Mouse (Mus musculus): ENCODE results near the gene Vmn2r25. TPM values are rescaled to one million over a fixed set of nuclear protein-coding genes. Genes with fewer than 3 reads are reported as not detected.
"Not testable (repeated sequence)": the region's sequence is repeated elsewhere in the genome, so short reads cannot be mapped to it uniquely, and the experiment has no call there.

The Vmn2r25 gene
- not detected in 2 replicates for polyA plus RNA-seq (2015; fragmentation: Nextera tagmentation; extraction: Ambion mirVana)

DNA sequence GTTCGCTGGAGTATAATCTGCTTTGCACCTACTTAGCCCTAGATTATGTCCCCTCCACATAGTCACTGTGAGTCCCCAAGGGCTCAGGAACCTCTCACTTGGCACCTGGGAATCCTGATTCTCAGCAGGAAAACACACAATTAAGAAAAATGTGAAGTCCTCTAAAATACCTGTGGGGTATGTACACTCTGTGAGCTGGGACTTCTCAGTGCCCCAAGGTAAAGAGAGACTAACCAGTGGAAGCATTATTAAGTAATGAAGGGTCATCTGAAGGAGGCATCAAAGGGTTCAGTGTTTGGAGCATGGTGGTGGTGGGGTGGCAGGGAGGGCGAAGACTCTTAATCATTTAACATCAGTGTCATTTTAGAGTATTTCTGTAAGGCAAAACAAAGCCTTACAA is at the start of gene Vmn2r25:
TSS of gene Vmn2r25 (minus strand) at position 101 of the 400 bp plus-strand sequence.
- H3K36me3 ChIP-seq (ENCODE audit: control insufficient read depth, insufficient read depth); ATAC-seq (replicated peaks; ENCODE audit: extremely low read depth, insufficient read depth, low FRiP score); H3K9ac ChIP-seq (ENCODE audit: low read length); H3K27me3 ChIP-seq (ENCODE audit: control insufficient read depth, insufficient read depth, low read length); H3K27ac ChIP-seq (ENCODE audit: low read length); H3K4me2 ChIP-seq (ENCODE audit: low read depth, low read length); H3K4me1 ChIP-seq (ENCODE audit: control insufficient read depth, insufficient read depth, low read length); H3K4me3 ChIP-seq (ENCODE audit: low read length); H3K9me3 ChIP-seq (replicated peaks; ENCODE audit: control insufficient read depth, low read length): not testable (repeated sequence)
- 49% methylated on average over 2 of the region's 2 CpGs for WGBS

- ATAC-seq (replicated peaks; ENCODE audit: extremely low read depth, insufficient read depth, low FRiP score), result no peak
- H3K27ac ChIP-seq (ENCODE audit: low read length), result no peak overlapping the region
- H3K36me3 ChIP-seq (ENCODE audit: control insufficient read depth, insufficient read depth), result no peaks in the 10 kb centered on the region
- H3K27me3 ChIP-seq (ENCODE audit: control insufficient read depth, insufficient read depth, low read length), result no peaks in the 10 kb centered on the region
- no peak overlapping the region for H3K4me3 ChIP-seq (ENCODE audit: low read length)
- H3K9me3 ChIP-seq (replicated peaks; ENCODE audit: control insufficient read depth, low read length), result peaks cover 5% of the 10 kb centered on the region; the same call in 1 of the 2 replicates
- WGBS, result 70% methylated on average over 8 of the region's 8 CpGs
- no peak overlapping the region for H3K4me2 ChIP-seq (ENCODE audit: low read depth, low read length)
- H3K4me1 ChIP-seq (ENCODE audit: control insufficient read depth, insufficient read depth, low read length), result no peaks in the 10 kb centered on the region
- H3K9ac ChIP-seq (ENCODE audit: low read length), result no peak overlapping the region
Observed at GRCm38 (mm10) chr6:123819951-123820350, 33.3 kb downstream of the Vmn2r25 start.

- H3K27me3 ChIP-seq (ENCODE audit: control insufficient read depth, insufficient read depth, low read length); ATAC-seq (replicated peaks; ENCODE audit: extremely low read depth, insufficient read depth, low FRiP score); H3K4me3 ChIP-seq (ENCODE audit: low read length); H3K9me3 ChIP-seq (replicated peaks; ENCODE audit: control insufficient read depth, low read length); H3K36me3 ChIP-seq (ENCODE audit: control insufficient read depth, insufficient read depth); H3K4me1 ChIP-seq (ENCODE audit: control insufficient read depth, insufficient read depth, low read length); H3K4me2 ChIP-seq (ENCODE audit: low read depth, low read length); H3K9ac ChIP-seq (ENCODE audit: low read length); H3K27ac ChIP-seq (ENCODE audit: low read length): not testable (repeated sequence)
Observed at GRCm38 (mm10) chr6:123810291-123810690, 43.0 kb downstream of the Vmn2r25 start.

- H3K9ac ChIP-seq (ENCODE audit: low read length), result no peak overlapping the region
- no peaks in the 10 kb centered on the region for H3K36me3 ChIP-seq (ENCODE audit: control insufficient read depth, insufficient read depth)
- 0 out of 2 replicates have a peak, but pooled peaks cover 2% of the 10 kb centered on the region for H3K9me3 ChIP-seq (replicated peaks; ENCODE audit: control insufficient read depth, low read length)
- no peaks in the 10 kb centered on the region for H3K27me3 ChIP-seq (ENCODE audit: control insufficient read depth, insufficient read depth, low read length)
- ATAC-seq (replicated peaks; ENCODE audit: extremely low read depth, insufficient read depth, low FRiP score), result no peak
- no peaks in the 10 kb centered on the region for H3K4me1 ChIP-seq (ENCODE audit: control insufficient read depth, insufficient read depth, low read length)
- no peak overlapping the region for H3K27ac ChIP-seq (ENCODE audit: low read length)
- no peak overlapping the region for H3K4me3 ChIP-seq (ENCODE audit: low read length)
- no peak overlapping the region for H3K4me2 ChIP-seq (ENCODE audit: low read depth, low read length)
- 25% methylated on average over 9 of the region's 9 CpGs for WGBS
Observed at GRCm38 (mm10) chr6:123793746-123794145, 59.5 kb downstream of the Vmn2r25 start.

DNA sequence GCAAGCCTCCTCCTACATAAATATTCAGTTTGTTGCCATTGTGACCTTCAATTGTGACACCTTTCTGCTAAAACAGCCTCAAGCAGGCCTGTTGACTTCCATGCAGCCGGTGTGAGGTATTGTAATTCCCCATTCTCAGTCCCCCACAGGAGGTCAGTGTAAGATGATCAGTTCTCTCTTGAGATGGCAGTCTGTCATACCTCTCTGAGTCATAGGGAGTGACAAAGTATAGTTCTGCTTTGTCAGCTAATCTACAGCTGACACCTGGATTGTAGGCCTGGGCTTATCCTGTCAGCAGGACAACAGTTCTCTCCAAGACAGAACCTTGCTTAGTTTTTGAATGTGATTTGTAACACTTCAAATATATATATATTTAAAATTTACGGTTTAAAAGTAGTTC is 68.4 kb downstream of the Vmn2r25 start:
- Histone ChIP-seq H3K4me1 (ENCODE audit: control insufficient read depth, insufficient read depth, low read length) (no peaks in the 10 kb centered on the region), H3K27me3 (ENCODE audit: control insufficient read depth, insufficient read depth, low read length) (no peaks in the 10 kb centered on the region), H3K27ac (ENCODE audit: low read length) (no peak overlapping the region), H3K4me3 (ENCODE audit: low read length) (no peak overlapping the region), H3K36me3 (ENCODE audit: control insufficient read depth, insufficient read depth) (no peaks in the 10 kb centered on the region), H3K9ac (ENCODE audit: low read length) (no peak overlapping the region), H3K4me2 (ENCODE audit: low read depth, low read length) (no peak overlapping the region), H3K9me3 (replicated peaks; ENCODE audit: control insufficient read depth, low read length) (no peaks in the 10 kb centered on the region)
- ATAC-seq (replicated peaks; ENCODE audit: extremely low read depth, insufficient read depth, low FRiP score), result no peak
- 67% methylated on average over 2 of the region's 2 CpGs for WGBS

GRCm38 (mm10) chr6:123778579-123778978 is 74.7 kb downstream of the Vmn2r25 start, which contains the start of gene Vmn2r24:
TSS of gene Vmn2r24 (plus strand) at chr6:123778879.
- 58% methylated on average over 1 of the region's 1 CpGs for WGBS
- Histone ChIP-seq H3K27ac (ENCODE audit: low read length) (no peak within 1 kb of the TSS), H3K9me3 (replicated peaks; ENCODE audit: control insufficient read depth, low read length) (no peaks in the 10 kb centered on the region), H3K4me1 (ENCODE audit: control insufficient read depth, insufficient read depth, low read length) (no peaks in the 10 kb centered on the region), H3K4me2 (ENCODE audit: low read depth, low read length) (no peak within 1 kb of the TSS), H3K9ac (ENCODE audit: low read length) (no peak within 1 kb of the TSS), H3K4me3 (ENCODE audit: low read length) (no peak within 1 kb of the TSS), H3K27me3 (ENCODE audit: control insufficient read depth, insufficient read depth, low read length) (no peaks in the 10 kb centered on the region), H3K36me3 (ENCODE audit: control insufficient read depth, insufficient read depth) (no peaks in the 10 kb centered on the region)
- ATAC-seq (replicated peaks; ENCODE audit: extremely low read depth, insufficient read depth, low FRiP score), result no peak

Other genes starting within 250 kb of the Vmn2r25 start
- not detected in 2 replicates for gene Vmn2r22, start 202.7 kb downstream of the Vmn2r25 start, polyA plus RNA-seq (2015; fragmentation: Nextera tagmentation; extraction: Ambion mirVana)
- gene Vmn2r23, start 150.8 kb downstream of the Vmn2r25 start, polyA plus RNA-seq (2015; fragmentation: Nextera tagmentation; extraction: Ambion mirVana), result not detected in 2 replicates
- gene Vmn2r24, start 74.6 kb downstream of the Vmn2r25 start, polyA plus RNA-seq (2015; fragmentation: Nextera tagmentation; extraction: Ambion mirVana), result not detected in 2 replicates
- not detected in 2 replicates for gene Vmn2r26, start 171.1 kb upstream of the Vmn2r25 start, polyA plus RNA-seq (2015; fragmentation: Nextera tagmentation; extraction: Ambion mirVana)